Mouse (Mus musculus) limb, embryonic 11.5 days (tissue): Measurements from ENCODE around the gene Gpsm1. TPM values are rescaled to one million over a fixed set of nuclear protein-coding genes. Genes with fewer than 3 reads are reported as not detected.

Experiments used
- ATAC-seq: fragments of 200-750 bp; cut with Nextera tagmentation; 2 replicates; pipeline ENCODE4 v1.8.0; 2017; ENCODE audit warnings: low read depth; ENCODE audit not compliant: insufficient number of reproducible peaks, low FRiP score, low TSS enrichment
- DNase-seq: peaks from one replicate; pipeline ENCODE4 v3.0.0-alpha.2; 2015; ENCODE audit warnings: low spot score
- H3K27ac ChIP-seq: fragments of 300-500 bp; sonication (generic); replicated peaks from 2 replicates; pipeline ENCODE4 v1.5.1; 2014; ENCODE audit warnings: low read depth, mild to moderate bottlenecking, low read length
- H3K27me3 ChIP-seq: fragments of 300-500 bp; sonication (generic); 2 replicates; pipeline ENCODE4 v1.6.1; 2014; ENCODE audit warnings: mild to moderate bottlenecking, low read length, mixed read lengths; ENCODE audit not compliant: control insufficient read depth, insufficient read depth
- H3K36me3 ChIP-seq: fragments of 300-500 bp; sonication (generic); 2 replicates; pipeline ENCODE4 v1.6.1; 2014; ENCODE audit warnings: mild to moderate bottlenecking, low read length, moderate library complexity, mixed read lengths; ENCODE audit not compliant: control insufficient read depth, insufficient read depth
- H3K4me1 ChIP-seq: fragments of 300-500 bp; sonication (generic); 2 replicates; pipeline ENCODE4 v1.6.1; 2014; ENCODE audit warnings: low read length, mixed read lengths; ENCODE audit not compliant: control insufficient read depth, insufficient read depth
- H3K4me2 ChIP-seq: fragments of 300-500 bp; sonication (generic); 2 replicates; pipeline ENCODE4 v1.6.1; 2014; ENCODE audit warnings: low read depth, mild to moderate bottlenecking, moderate library complexity; ENCODE audit not compliant: severe bottlenecking
- H3K4me3 ChIP-seq: fragments of 300-500 bp; sonication (generic); 2 replicates; pipeline ENCODE4 v1.5.1; 2014; ENCODE audit warnings: low read depth, low read length
- H3K9ac ChIP-seq: fragments of 300-500 bp; sonication (generic); 2 replicates; pipeline ENCODE4 v1.6.1; 2014; ENCODE audit warnings: mild to moderate bottlenecking, low read length
- H3K9me3 ChIP-seq: fragments of 300-500 bp; sonication (generic); 2 replicates; pipeline ENCODE4 v1.6.1; 2016; ENCODE audit warnings: low read length; ENCODE audit not compliant: control insufficient read depth
- WGBS: fragments of 180-500 bp; shearing (Covaris S2); extraction: QIAGEN DNeasy Blood & Tissue Kit; methylation state at CpG from one replicate; pipeline ENCODE4 v1.1.7; 2014; 5-methylcytosine and 5-hydroxymethylcytosine counted together
- polyA plus RNA-seq: library from polyadenylated mRNA; unstranded; fragments of >200 nt; fragmentation: Nextera tagmentation; extraction: Ambion mirVana; gene quantifications from 2 replicates; pipeline ENCODE4 v1.2.1, GENCODE M21; 2014

The Gpsm1 gene
- polyA plus RNA-seq, 1 experiment from 2014 or later = 37.4 TPM

DNA sequence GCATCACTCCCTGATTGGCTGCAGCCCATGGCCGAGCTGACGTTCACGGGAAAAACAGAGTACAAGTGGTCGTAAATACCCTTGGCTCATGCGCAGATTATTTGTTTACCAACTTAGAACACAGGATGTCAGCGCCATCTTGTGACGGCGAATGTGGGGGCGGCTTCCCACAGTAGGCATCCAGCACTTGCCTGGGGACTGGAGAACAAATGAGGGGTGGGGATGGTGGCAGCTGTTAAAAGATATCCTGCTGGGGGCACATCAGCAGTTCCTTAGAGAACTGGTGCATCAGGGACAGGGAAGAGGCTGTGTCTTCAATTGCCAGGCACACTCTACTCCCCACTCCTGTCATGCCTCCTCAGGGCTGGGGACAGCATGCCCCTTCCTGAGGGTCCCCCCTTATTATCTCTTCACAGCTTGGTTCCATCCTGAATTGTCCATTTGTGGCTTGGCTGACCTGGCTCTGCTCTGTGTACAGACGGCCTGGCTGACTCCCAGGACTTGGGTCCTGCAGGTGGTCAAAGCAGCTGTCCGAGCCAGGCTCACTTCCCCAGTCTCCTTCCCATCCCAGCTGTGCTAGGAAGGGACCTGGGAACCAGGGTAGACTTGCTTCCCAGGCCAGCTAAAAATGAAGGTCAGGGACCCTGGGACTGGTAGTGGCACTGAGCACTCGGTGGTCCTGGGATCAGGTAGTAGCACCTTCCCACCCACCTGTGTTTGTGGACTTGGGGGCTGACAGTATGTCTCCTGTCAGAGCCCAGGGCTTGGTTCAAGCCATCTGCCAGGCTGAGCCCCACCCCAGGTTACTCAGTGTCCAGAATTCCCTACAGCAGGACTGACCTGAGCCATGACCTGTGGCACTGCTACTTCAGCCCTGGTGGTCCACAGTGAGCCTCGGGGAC, 23.2 kb downstream of the Gpsm1 start:
- Histone ChIP-seq H3K27ac (no peak overlapping the region), H3K4me3 (no peak overlapping the region), H3K4me1 (no peaks in the 10 kb centered on the region), H3K27me3 (no peaks in the 10 kb centered on the region), H3K9ac (no peak overlapping the region), H3K9me3 (no peaks in the 10 kb centered on the region), H3K4me2 (no peak overlapping the region), H3K36me3 (peaks cover 11% of the 10 kb centered on the region)
- ATAC-seq (no peak), DNase-seq (no peak)
- WGBS = 91% methylated on average over 8 of the region's 13 CpGs

GRCm38 (mm10) chr2:26339204-26339551, 23.9 kb downstream of the Gpsm1 start:
- no peak for DNase-seq
- peaks cover 11% of the 10 kb centered on the region for H3K36me3 ChIP-seq
- WGBS = 91% methylated on average over 5 of the region's 5 CpGs

GRCm38 (mm10) chr2:26341510-26341981, 26.2 kb downstream of the Gpsm1 start:
- Histone ChIP-seq H3K4me3 (no peak overlapping the region), H3K36me3 (peaks cover 13% of the 10 kb centered on the region), H3K4me1 (no peaks in the 10 kb centered on the region), H3K27me3 (no peaks in the 10 kb centered on the region), H3K27ac (no peak overlapping the region), H3K9ac (no peak overlapping the region), H3K9me3 (no peaks in the 10 kb centered on the region), H3K4me2 (no peak overlapping the region)
- ATAC-seq (no peak), DNase-seq (no peak)
- 90% methylated on average over 2 of the region's 2 CpGs for WGBS

More at GRCm38 (mm10) chr2:26339204-26339551, 23.9 kb downstream of the Gpsm1 start:
- Histone ChIP-seq H3K4me2 (no peak overlapping the region), H3K27me3 (no peaks in the 10 kb centered on the region), H3K27ac (no peak overlapping the region), H3K4me3 (no peak overlapping the region), H3K4me1 (no peaks in the 10 kb centered on the region), H3K9ac (no peak overlapping the region), H3K9me3 (no peaks in the 10 kb centered on the region)
- no peak for ATAC-seq

DNA sequence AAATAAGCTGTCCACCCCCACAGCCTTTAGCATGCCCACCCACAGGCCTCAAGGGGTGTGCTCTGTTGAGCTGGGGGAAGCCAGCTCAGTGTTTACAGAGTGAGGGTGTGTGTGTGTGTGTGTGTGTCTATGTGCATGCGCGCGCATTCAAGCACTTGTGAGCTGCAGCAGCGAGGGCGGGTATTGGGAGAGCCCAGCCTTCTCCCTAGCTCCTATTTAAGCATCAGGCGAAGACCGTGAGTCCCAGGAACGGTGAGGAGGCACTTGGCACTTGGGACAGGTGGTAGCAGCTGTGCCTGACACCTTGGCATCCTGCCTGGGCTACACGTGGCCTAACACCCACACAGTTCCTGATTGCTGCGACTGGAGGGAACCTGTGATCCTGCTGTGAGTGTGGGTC, 26.7 kb downstream of the Gpsm1 start:
- Histone ChIP-seq H3K27ac (no peak overlapping the region), H3K4me2 (no peak overlapping the region), H3K9ac (no peak overlapping the region), H3K9me3 (no peaks in the 10 kb centered on the region), H3K36me3 (peaks cover 13% of the 10 kb centered on the region), H3K4me1 (no peaks in the 10 kb centered on the region), H3K4me3 (no peak overlapping the region), H3K27me3 (no peaks in the 10 kb centered on the region)
- ATAC-seq (no peak), DNase-seq (no peak)
- WGBS = 89% methylated on average over 10 of the region's 10 CpGs

- WGBS = 79% methylated on average over 11 of the region's 11 CpGs
- no peak for ATAC-seq
- DNase-seq = no peak
- Histone ChIP-seq H3K9ac (no peak overlapping the region), H3K27me3 (no peaks in the 10 kb centered on the region), H3K27ac (no peak overlapping the region), H3K9me3 (no peaks in the 10 kb centered on the region), H3K36me3 (peaks cover 13% of the 10 kb centered on the region), H3K4me2 (no peak overlapping the region), H3K4me3 (no peak overlapping the region), H3K4me1 (no peaks in the 10 kb centered on the region)
Observed at GRCm38 (mm10) chr2:26342609-26343490, 27.5 kb downstream of the Gpsm1 start.

DNA sequence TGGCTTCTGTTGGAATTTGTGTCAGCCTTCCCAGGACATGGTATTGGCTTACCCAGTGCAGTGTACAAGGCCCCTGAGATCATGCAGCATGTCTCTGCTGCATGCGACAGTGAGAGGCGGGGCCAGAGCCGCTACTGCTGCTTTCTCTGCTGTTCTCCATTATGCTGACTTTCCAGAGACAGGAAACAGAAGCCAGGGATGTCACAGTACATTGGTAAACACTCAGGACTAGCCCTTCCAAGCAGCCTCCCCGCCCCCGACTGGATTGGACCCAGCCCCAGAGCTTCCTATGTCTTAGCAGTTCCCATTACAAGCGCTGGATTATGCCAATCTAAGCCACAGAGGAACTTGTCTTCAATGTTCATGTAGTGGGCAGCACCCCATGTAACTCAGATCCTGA, 32.9 kb downstream of the Gpsm1 start:
- H3K27ac ChIP-seq = no peak overlapping the region
- WGBS = 74% methylated on average over 6 of the region's 6 CpGs
- no peak for ATAC-seq

DNA sequence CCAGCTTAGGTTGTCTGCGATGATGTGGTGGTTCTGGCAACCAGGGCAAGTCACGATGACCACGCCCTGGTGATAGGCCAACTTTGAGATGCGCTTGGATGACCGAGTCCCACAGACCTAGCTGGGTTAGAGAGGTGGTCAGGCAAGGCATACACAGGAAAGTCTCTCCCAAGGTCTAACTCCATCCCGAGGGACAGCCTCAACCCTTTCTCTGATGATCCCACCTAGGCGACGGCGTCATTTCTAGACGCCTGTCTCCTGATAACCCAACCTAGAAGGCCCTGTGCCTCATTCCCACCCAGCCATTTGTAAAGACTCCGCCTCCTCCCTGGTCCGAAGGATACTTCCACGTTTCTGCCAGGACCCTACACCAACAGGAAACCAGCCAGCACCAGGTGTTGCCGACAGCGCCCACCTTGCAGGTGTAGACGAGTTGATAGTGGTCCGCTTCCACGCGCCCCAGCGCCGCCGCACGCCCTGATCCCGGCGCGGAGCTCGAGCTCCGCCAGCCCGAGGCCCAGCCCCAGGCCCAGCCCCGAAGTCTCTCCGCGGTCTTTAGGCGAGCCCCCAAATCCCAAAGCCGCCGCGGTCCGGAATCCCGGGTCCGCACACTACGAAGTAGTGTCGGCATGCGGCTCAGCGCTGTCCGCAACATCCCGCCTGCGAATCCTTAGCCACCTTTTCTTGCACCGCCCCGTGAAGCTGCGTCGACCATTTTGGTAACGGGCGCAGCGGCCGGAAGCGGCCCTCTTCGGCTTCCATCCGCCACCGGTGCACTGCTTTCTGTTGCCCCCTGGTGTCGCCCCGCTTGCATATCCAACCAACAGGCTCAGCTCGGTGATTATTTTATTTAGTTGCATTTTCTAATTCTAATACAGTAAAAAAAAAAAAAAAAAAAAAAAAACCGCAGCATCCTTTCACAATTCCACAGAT, 36.3 kb downstream of the Gpsm1 start, which contains the start of gene Dnlz:
Dnlz (minus strand) TSS at position 753 of the 933 bp plus-strand sequence.
- no peak within 1 kb of the TSS; the same call in 1 of the 2 replicates for H3K27ac ChIP-seq
- ATAC-seq (peak; percentile 75), DNase-seq (peak; percentile 96)
- H3K9ac ChIP-seq = peak within 1 kb of the TSS; percentile 90
- H3K36me3 ChIP-seq = peaks cover 13% of the 10 kb centered on the region
- peaks cover 7% of the 10 kb centered on the region; the same call in 1 of the 2 replicates for H3K4me1 ChIP-seq
- H3K9me3 ChIP-seq = no peaks in the 10 kb centered on the region
- no peaks in the 10 kb centered on the region for H3K27me3 ChIP-seq
- WGBS = 3% methylated on average over 62 of the region's 62 CpGs
- H3K4me3 ChIP-seq = peak within 1 kb of the TSS; percentile 81
- peak within 1 kb of the TSS; percentile 96 for H3K4me2 ChIP-seq

More for the DNA sequence above, 32.9 kb downstream of the Gpsm1 start:
- Histone ChIP-seq H3K9ac (no peak overlapping the region), H3K4me3 (no peak overlapping the region), H3K4me1 (peaks cover 7% of the 10 kb centered on the region; the same call in 1 of the 2 replicates), H3K36me3 (peaks cover 15% of the 10 kb centered on the region), H3K9me3 (no peaks in the 10 kb centered on the region), H3K4me2 (no peak overlapping the region), H3K27me3 (no peaks in the 10 kb centered on the region)
- no peak for DNase-seq
